Mouse (Mus musculus) ES-E14 (cell line): ENCODE data around the gene Cct4.

Experiments used
- CHD2 ChIP-seq: IDR thresholded peaks from 2 replicates; pipeline ENCODE4 v1.6.1; 2014; ENCODE audit warnings: mild to moderate bottlenecking, low read depth, low read length, inconsistent platforms
- HCFC1 ChIP-seq: IDR thresholded peaks from 2 replicates; pipeline ENCODE4 v1.6.1; 2012; ENCODE audit warnings: low read length, inconsistent platforms, borderline replicate concordance; ENCODE audit not compliant: insufficient read depth
- MAFK ChIP-seq: IDR thresholded peaks from 2 replicates; pipeline ENCODE4 v1.6.1; 2014; ENCODE audit warnings: mild to moderate bottlenecking, low read depth, low read length, inconsistent platforms; ENCODE audit not compliant: insufficient read depth
- ZC3H11A ChIP-seq: IDR thresholded peaks from 2 replicates; pipeline ENCODE4 v1.6.1; 2012; ENCODE audit warnings: low read depth, mild to moderate bottlenecking, inconsistent platforms, low read length, borderline replicate concordance
- ZNF384 ChIP-seq: IDR thresholded peaks from 2 replicates; pipeline ENCODE4 v1.6.1; 2012; ENCODE audit warnings: low read depth, low read length, inconsistent platforms

DNA sequence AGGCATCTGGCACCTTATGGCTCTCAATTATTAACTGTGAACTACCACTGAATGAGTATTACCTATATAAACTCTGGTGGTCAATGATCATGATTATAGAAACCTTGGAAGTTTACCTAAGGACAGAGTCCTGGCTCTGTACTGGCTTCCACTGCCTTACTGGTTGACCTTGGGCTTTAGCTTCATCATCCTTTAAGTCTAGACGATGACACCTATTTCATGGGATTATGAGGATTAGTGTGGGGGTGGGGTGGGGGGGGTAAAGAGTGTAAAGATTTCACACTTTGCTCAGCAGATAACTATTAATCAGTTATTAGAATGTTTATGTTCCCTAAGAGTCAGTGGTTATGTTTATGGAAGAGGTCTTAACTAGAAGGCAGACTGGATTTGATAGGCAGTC lies 533 bp upstream of the Cct4 start:
- no peak for TF ChIP-seq MAFK
- TF ChIP-seq HCFC1: no peak
- TF ChIP-seq ZC3H11A: no peak
- no peak for TF ChIP-seq CHD2
- TF ChIP-seq ZNF384: no peak
